Mouse (Mus musculus) frontal cortex, adult (tissue): ENCODE measurements around the gene Zfp541.

Experiments
- ATAC-seq: cut with Nextera tagmentation; 2 replicates; pipeline ENCODE4 v1.9.2; 2017; ENCODE audit warnings: mild to moderate bottlenecking, moderate library complexity, mixed read lengths; ENCODE audit not compliant: low TSS enrichment

The Zfp541 gene

GRCm38 (mm10) chr7:16128899-16129298 lies 67.3 kb downstream of the Zfp541 start:
- no peak for ATAC-seq

GRCm38 (mm10) chr7:16129421-16129845 lies 67.8 kb downstream of the Zfp541 start, which contains the start of gene Slc8a2:
Gene Slc8a2, plus strand, starts transcription at chr7:16129826.
- peak; percentile 75 for ATAC-seq

GRCm38 (mm10) chr7:16129846-16130691 lies 68.5 kb downstream of the Zfp541 start:
- ATAC-seq, result peak; percentile 7; the same call in 1 of the 2 replicates

GRCm38 (mm10) chr7:16130956-16131634 lies 69.5 kb downstream of the Zfp541 start:
- ATAC-seq, result 0 out of 2 replicates have a peak, but pooled peaks have one; percentile 3

- no peak for ATAC-seq
Measured at GRCm38 (mm10) chr7:16132161-16132581, 70.6 kb downstream of the Zfp541 start.

GRCm38 (mm10) chr7:16132926-16133325 lies 71.3 kb downstream of the Zfp541 start:
- no peak for ATAC-seq

- no peak for ATAC-seq
Measured at GRCm38 (mm10) chr7:16133691-16134090, 72.1 kb downstream of the Zfp541 start.

- ATAC-seq, result peak; percentile 32
Measured at GRCm38 (mm10) chr7:16134951-16135392, 73.4 kb downstream of the Zfp541 start.
